9 mouse cellular contexts compared by ENCODE assay signal in the genomic region with DNA sequence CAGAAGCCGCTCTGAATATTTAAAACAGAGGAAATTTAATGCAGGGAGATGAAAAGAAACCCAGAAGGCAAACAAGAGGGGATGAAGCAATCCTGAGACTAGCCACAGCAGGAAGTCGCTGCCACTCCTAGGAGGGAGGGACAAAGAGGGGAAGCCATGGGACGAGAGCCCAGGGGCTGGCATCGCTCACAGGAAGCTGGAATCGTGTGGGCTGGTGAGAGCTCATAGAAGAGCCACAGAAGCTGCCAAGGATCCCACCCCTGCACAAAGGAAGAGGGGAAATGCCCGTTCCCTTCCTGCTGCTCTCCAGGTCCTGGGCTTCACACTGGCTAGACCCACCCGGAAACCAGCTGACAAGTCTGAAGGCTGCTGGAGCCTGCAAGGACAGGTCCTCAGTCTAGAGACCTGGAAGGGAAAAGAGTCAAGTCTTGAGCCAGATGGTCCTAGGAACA.
DNase-seq lines count a peak whose midpoint lies in the region; ATAC-seq and TF ChIP-seq lines count a peak whose summit lies in the region.
"Had no signal": no experiment of that assay in that cellular context is flagged by ENCODE, and none has a peak within 500 bp of the region (broad histone marks: within the 10 kb centered on the region; RNA-seq: fewer than 3 reads in every experiment).

No protein-coding gene starts in this region.

- H3K27me3 ChIP-seq in heart, adult 2 months (ENCODE audit: control insufficient read depth, insufficient read depth, low read length) = no peaks in the 10 kb centered on the region
- H3K27me3 ChIP-seq in stomach, embryonic 14.5 days (ENCODE audit: control insufficient read depth, insufficient read depth, low read length) = no peaks in the 10 kb centered on the region

- H3K4me2 ChIP-seq in stomach, embryonic 14.5 days (replicated peaks; ENCODE audit: low read depth, low read length) = 0 out of 2 replicates have a peak overlapping the region, but pooled peaks have one; percentile 12

- no peaks in the 10 kb centered on the region for H3K79me2 ChIP-seq in heart, adult 2 months (replicated peaks; ENCODE audit: control insufficient read depth, insufficient read depth, low read length)

- H3K4me3 ChIP-seq in embryonic fibroblast, embryonic 13.5 days (ENCODE audit: insufficient read depth, low read length) = no peak overlapping the region
- H3K4me3 ChIP-seq in heart, adult 2 months = no peak overlapping the region
- H3K4me3 ChIP-seq in stomach, embryonic 14.5 days (ENCODE audit: low read depth, low read length) = no peak overlapping the region

- intact Hi-C loops in heart, adult 2 months (cut with DNase I) = loop anchor here (2.0 to 5.0 kb wide), 7 partner anchors 19 to 320 kb away; partner anchors contain the start of gene Klf3
- intact Hi-C loops in left cerebral cortex, postnatal 4 days (cut with DNase I) = loop anchor here (10.0 kb wide), 1 partner anchor 103 kb away; the partner anchor contains the start of gene Klf3

- peaks cover 2% of the 10 kb centered on the region; the same call in 1 of the 2 replicates for H3K36me3 ChIP-seq in heart, adult 2 months (ENCODE audit: control insufficient read depth, insufficient read depth, low read length)
- H3K36me3 ChIP-seq in stomach, embryonic 14.5 days (ENCODE audit: control insufficient read depth, insufficient read depth, low read length) = no peaks in the 10 kb centered on the region
- H3K36me3 ChIP-seq: G1E had no signal

- peak; percentile 64; the same call in 1 of the 2 replicates for TF ChIP-seq EP300 in heart, adult 2 months (IDR thresholded peaks at IDR 0.05; ENCODE audit: insufficient read depth, low read depth, low read length)

- no peak for TF ChIP-seq CTCF in embryonic fibroblast, embryonic 13.5 days (IDR thresholded peaks at IDR 0.05; ENCODE audit: borderline replicate concordance, insufficient read depth, low read length)
- no peak for TF ChIP-seq CTCF in heart, adult 2 months (IDR thresholded peaks at IDR 0.05)

- DNase-seq in thymus, postnatal 0 days (ENCODE audit: low spot score) = peak; percentile 37
- DNase-seq in thymus, postnatal 10 days (ENCODE audit: low spot score in 2 of 2) = no peak
- DNase-seq in heart, adult 2 months = peak; percentile 74 to 80
- peak; percentile 49 for DNase-seq in kidney, adult 18-20 months
- peak; percentile 94 for DNase-seq in left cerebral cortex, postnatal 4 days
- DNase-seq in mesoderm, embryonic 11.5 days (ENCODE audit: low read depth, low spot score) = peak; percentile 12

- WGBS in heart, adult 2 months = 9% methylated on average over 7 of the region's 7 CpGs
- WGBS in stomach, embryonic 14.5 days = 26% methylated on average over 7 of the region's 7 CpGs

- H3K4me1 ChIP-seq in embryonic fibroblast, embryonic 13.5 days (ENCODE audit: control insufficient read depth, insufficient read depth, low read length) = peaks cover 4% of the 10 kb centered on the region; the same call in 1 of the 2 replicates
- peaks cover 20% of the 10 kb centered on the region for H3K4me1 ChIP-seq in heart, adult 2 months (ENCODE audit: control insufficient read depth, insufficient read depth, low read length)
- peaks cover 25% of the 10 kb centered on the region for H3K4me1 ChIP-seq in stomach, embryonic 14.5 days (ENCODE audit: control insufficient read depth, insufficient read depth, low read length)

- H3K9ac ChIP-seq in heart, adult 2 months (ENCODE audit: low read depth, low read length) = no peak overlapping the region
- no peak overlapping the region for H3K9ac ChIP-seq in stomach, embryonic 14.5 days (replicated peaks; ENCODE audit: low read depth, low read length)

- H3K9me3 ChIP-seq in stomach, embryonic 14.5 days (ENCODE audit: control insufficient read depth, low read depth, low read length) = no peaks in the 10 kb centered on the region
- H3K9me3 ChIP-seq: G1E had no signal

- no peak; the same call in 1 of the 2 replicates for TF ChIP-seq POLR2A in embryonic fibroblast, embryonic 13.5 days (IDR thresholded peaks at IDR 0.05; ENCODE audit: low read depth, low read length)
- peak; percentile 43; the same call in 1 of the 2 replicates for TF ChIP-seq POLR2A in heart, adult 2 months (IDR thresholded peaks at IDR 0.05; ENCODE audit: insufficient read depth, low read depth, low read length)

- peak; percentile 46; the same call in 1 of the 2 replicates for ATAC-seq in stomach, embryonic 14.5 days (ENCODE audit: insufficient number of reproducible peaks, insufficient read depth, low FRiP score, low read depth)

- H3K27ac ChIP-seq in embryonic fibroblast, embryonic 13.5 days (ENCODE audit: insufficient read depth, low read length) = peak overlapping the region; percentile 16
- peak overlapping the region; percentile 79 for H3K27ac ChIP-seq in heart, adult 2 months
- peak overlapping the region; percentile 84; the same call in 1 of the 2 replicates for H3K27ac ChIP-seq in stomach, embryonic 14.5 days (ENCODE audit: low read length)

Comparison
In these comparisons a context has a peak if more than half of its experiments do, and no peak if none do; other contexts are left out.
1. DNase-seq: peak in thymus, postnatal 0 days (single experiment), heart, adult 2 months (2 of 2), kidney, adult 18-20 months (single experiment), left cerebral cortex, postnatal 4 days (single experiment) and mesoderm, embryonic 11.5 days (single experiment); none in thymus, postnatal 10 days (0 of 2).
2. H3K27ac ChIP-seq: peak in every context shown above with its lines; median percentile 84 in stomach, embryonic 14.5 days; 79 in heart, adult 2 months; 16 in embryonic fibroblast, embryonic 13.5 days.